Mouse (Mus musculus): Measurements from ENCODE around the gene Tbc1d4. TPM values are rescaled to one million over a fixed set of nuclear protein-coding genes. Genes with fewer than 3 reads are reported as not detected.

The Tbc1d4 gene
- polyA plus RNA-seq, 1 experiment from 2014 or later = 8.5 TPM

DNA sequence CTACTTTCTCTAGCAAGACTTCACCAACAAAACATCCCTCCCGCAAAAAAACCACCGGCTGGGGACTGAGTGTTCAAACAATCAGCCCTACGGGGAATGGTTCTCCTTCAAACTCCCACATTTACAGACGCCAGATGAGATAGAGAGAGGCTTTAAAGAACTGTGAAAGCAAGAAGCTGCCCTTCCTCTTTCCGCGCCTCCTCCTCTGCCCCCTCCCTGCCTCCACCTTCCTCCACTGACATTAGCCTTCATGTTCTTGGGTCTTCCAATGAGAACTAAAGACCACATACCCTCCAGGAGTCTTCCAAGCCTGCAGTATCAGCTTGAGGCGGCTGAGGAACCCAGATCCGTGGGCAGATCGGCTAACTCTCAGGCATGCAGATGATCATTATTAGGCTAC is 7.2 kb upstream of the Tbc1d4 start:
- Histone ChIP-seq H3K27me3 (replicated peaks; ENCODE audit: insufficient read depth, low read length) (no peaks in the 10 kb centered on the region), H3K4me2 (replicated peaks; ENCODE audit: low read depth, low read length) (no peak overlapping the region), H3K27ac (ENCODE audit: low read length) (no peak overlapping the region), H3K4me3 (ENCODE audit: low read depth, low read length) (no peak overlapping the region), H3K36me3 (ENCODE audit: insufficient read depth, low read length) (no peaks in the 10 kb centered on the region), H3K9ac (replicated peaks; ENCODE audit: low read depth) (no peak overlapping the region), H3K9me3 (ENCODE audit: low read length) (no peaks in the 10 kb centered on the region), H3K4me1 (ENCODE audit: insufficient read depth, low read depth, low read length) (no peaks in the 10 kb centered on the region)
- 61% methylated on average over 9 of the region's 9 CpGs for WGBS
- ATAC-seq = no peak
- TF ChIP-seq CTCF (IDR thresholded peaks at IDR 0.05) (no peak), EP300 (IDR thresholded peaks at IDR 0.05) (no peak)
- no peak for DNase-seq (ENCODE audit: low spot score)

DNA sequence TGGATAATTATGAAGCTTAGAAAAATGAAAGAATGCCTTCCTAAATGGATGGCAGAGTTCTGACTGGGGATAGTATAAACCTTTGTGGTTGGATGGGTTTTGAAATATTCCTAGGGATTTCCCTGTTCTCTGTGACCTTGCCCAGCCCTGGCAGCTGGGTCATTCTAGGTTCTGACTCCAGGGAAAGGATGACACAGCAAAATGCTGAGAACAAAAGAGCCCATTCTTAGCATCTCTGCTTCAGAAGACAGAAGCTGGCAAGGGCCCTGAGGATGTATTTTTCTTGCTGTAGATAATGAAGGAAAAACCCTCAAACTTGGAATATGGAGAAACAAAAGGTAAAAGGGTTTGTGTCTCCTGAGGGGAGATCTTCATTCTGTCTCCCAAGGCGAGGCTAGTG is 4.2 kb upstream of the Tbc1d4 start:
- Histone ChIP-seq H3K27ac (ENCODE audit: low read length) (no peak overlapping the region), H3K4me1 (ENCODE audit: insufficient read depth, low read depth, low read length) (no peaks in the 10 kb centered on the region), H3K4me2 (replicated peaks; ENCODE audit: low read depth, low read length) (no peak overlapping the region), H3K9me3 (ENCODE audit: low read length) (no peaks in the 10 kb centered on the region), H3K4me3 (ENCODE audit: low read depth, low read length) (no peak overlapping the region), H3K36me3 (ENCODE audit: insufficient read depth, low read length) (no peaks in the 10 kb centered on the region), H3K9ac (replicated peaks; ENCODE audit: low read depth) (no peak overlapping the region), H3K27me3 (replicated peaks; ENCODE audit: insufficient read depth, low read length) (no peaks in the 10 kb centered on the region)
- DNase-seq (ENCODE audit: low spot score) (no peak), ATAC-seq (no peak)
- TF ChIP-seq EP300 (IDR thresholded peaks at IDR 0.05) (no peak), CTCF (IDR thresholded peaks at IDR 0.05) (no peak)
- WGBS = 70% methylated on average over 1 of the region's 1 CpGs

DNA sequence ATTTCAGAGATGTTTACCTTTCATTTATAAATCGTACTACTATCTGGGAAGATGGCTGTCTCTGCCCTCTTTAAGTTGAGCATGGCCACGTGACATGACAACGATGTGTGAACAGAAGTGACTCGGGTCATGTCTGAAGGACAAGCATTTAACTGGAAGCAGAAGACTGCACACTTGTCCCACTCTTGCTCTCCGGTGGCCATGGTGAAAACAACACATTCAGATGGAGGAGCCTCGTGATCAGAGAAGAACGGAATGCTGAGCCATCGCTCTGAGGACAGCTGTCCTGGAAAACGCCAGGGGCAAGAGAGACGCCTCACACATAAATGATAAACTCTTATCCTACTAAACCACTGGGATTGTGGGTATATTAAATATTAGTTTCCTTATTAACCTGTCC is 1.7 kb upstream of the Tbc1d4 start:
- no peaks in the 10 kb centered on the region for H3K27me3 ChIP-seq (replicated peaks; ENCODE audit: insufficient read depth, low read length)
- no peak for TF ChIP-seq EP300 (IDR thresholded peaks at IDR 0.05)
- no peak for TF ChIP-seq CTCF (IDR thresholded peaks at IDR 0.05)
- H3K27ac ChIP-seq (ENCODE audit: low read length) = no peak overlapping the region

DNA sequence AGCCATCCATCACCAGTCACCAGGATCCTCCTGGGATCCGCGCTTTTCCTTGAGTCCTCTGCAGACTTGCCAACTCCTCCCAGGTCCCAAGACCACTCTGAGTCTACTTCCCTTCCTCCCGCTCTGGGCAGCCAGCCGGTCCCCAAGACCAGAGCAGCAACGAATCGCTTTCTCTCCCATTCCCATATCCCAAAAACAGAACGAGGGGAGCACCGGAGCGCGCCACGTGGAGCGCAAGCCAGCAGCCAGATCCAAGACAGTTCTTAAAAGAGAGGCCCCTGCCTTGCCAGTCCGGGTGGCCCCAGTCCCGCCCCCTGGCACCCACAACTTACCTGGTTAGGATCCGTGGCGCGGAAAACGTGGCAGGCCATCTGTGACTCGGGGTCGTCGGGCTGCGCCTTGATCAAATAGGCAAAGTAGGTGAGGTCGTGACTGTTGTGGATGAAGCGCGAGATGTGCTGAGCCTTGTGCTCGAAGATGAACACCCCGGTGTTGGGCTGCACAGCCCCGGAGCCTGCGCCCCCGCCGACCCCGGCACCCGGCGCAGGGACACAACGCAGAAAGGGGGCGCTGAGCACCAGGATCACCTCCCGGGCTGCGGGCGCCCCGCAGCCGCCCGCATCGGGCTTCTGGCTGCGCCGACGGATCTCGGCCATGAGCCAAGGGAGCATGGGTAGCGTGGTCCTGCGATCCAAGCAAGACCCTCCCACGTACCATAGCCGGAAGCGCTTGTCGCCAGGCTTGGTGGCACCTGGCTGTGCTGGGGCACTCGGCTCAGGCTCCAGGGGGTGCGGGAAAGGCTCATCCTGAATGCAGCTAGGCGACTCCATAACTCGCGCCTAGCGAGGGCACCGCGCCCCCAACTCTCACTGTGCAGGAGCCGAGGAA is 1.1 kb downstream of the Tbc1d4 start:
- under 1% methylated on average over 53 of the region's 62 CpGs for WGBS
- Histone ChIP-seq H3K27me3 (replicated peaks; ENCODE audit: insufficient read depth, low read length) (no peaks in the 10 kb centered on the region), H3K27ac (ENCODE audit: low read length) (no peak overlapping the region), H3K9ac (replicated peaks; ENCODE audit: low read depth) (peak overlapping the region; percentile 52), H3K4me3 (ENCODE audit: low read depth, low read length) (peak overlapping the region; percentile 77), H3K4me1 (ENCODE audit: insufficient read depth, low read depth, low read length) (no peaks in the 10 kb centered on the region), H3K36me3 (ENCODE audit: insufficient read depth, low read length) (no peaks in the 10 kb centered on the region), H3K9me3 (ENCODE audit: low read length) (no peaks in the 10 kb centered on the region), H3K4me2 (replicated peaks; ENCODE audit: low read depth, low read length) (peak overlapping the region; percentile 99)
- ATAC-seq = no peak; the same call in 1 of the 2 replicates
- TF ChIP-seq EP300 (IDR thresholded peaks at IDR 0.05) = no peak
- no peak; the same call in 1 of the 2 replicates for TF ChIP-seq CTCF (IDR thresholded peaks at IDR 0.05)
- DNase-seq (ENCODE audit: low spot score) = peak; percentile 10

More for the DNA sequence above, 1.7 kb upstream of the Tbc1d4 start:
- 61% methylated on average over 10 of the region's 10 CpGs for WGBS
- Histone ChIP-seq H3K36me3 (ENCODE audit: insufficient read depth, low read length) (no peaks in the 10 kb centered on the region), H3K4me2 (replicated peaks; ENCODE audit: low read depth, low read length) (no peak overlapping the region), H3K9ac (replicated peaks; ENCODE audit: low read depth) (no peak overlapping the region), H3K4me1 (ENCODE audit: insufficient read depth, low read depth, low read length) (no peaks in the 10 kb centered on the region), H3K9me3 (ENCODE audit: low read length) (no peaks in the 10 kb centered on the region), H3K4me3 (ENCODE audit: low read depth, low read length) (no peak overlapping the region)
- ATAC-seq (no peak), DNase-seq (ENCODE audit: low spot score) (no peak)

DNA sequence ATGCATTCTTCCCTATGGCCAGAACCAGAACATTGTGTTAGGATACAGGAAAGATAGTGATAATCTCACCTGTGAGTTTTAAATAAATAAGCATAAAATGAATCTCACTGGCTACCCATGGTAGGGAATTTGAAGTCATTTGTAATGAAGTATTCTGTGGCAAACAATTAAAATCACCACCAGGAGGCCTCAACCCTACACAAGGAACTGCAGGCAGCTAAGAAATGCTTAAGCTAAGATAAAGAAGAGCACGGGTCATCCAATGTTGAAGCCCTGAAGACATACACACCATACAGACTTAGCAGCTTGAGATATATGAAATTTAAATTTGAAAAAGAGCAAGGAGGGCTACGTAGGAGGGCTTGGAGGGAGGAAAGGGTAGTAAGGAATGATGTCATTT is 3.1 kb downstream of the Tbc1d4 start:
- 49% methylated on average over 2 of the region's 2 CpGs for WGBS
- no peak for TF ChIP-seq EP300 (IDR thresholded peaks at IDR 0.05)
- TF ChIP-seq CTCF (IDR thresholded peaks at IDR 0.05) = peak; percentile 49
- H3K4me2 ChIP-seq (replicated peaks; ENCODE audit: low read depth, low read length) = no peak overlapping the region
- H3K9ac ChIP-seq (replicated peaks; ENCODE audit: low read depth) = no peak overlapping the region
- no peak for ATAC-seq
- peak; percentile 23 for DNase-seq (ENCODE audit: low spot score)
- H3K27me3 ChIP-seq (replicated peaks; ENCODE audit: insufficient read depth, low read length) = no peaks in the 10 kb centered on the region
- no peak overlapping the region for H3K27ac ChIP-seq (ENCODE audit: low read length)
- H3K36me3 ChIP-seq (ENCODE audit: insufficient read depth, low read length) = no peaks in the 10 kb centered on the region
- no peaks in the 10 kb centered on the region for H3K9me3 ChIP-seq (ENCODE audit: low read length)
- H3K4me3 ChIP-seq (ENCODE audit: low read depth, low read length) = no peak overlapping the region
- H3K4me1 ChIP-seq (ENCODE audit: insufficient read depth, low read depth, low read length) = no peaks in the 10 kb centered on the region

DNA sequence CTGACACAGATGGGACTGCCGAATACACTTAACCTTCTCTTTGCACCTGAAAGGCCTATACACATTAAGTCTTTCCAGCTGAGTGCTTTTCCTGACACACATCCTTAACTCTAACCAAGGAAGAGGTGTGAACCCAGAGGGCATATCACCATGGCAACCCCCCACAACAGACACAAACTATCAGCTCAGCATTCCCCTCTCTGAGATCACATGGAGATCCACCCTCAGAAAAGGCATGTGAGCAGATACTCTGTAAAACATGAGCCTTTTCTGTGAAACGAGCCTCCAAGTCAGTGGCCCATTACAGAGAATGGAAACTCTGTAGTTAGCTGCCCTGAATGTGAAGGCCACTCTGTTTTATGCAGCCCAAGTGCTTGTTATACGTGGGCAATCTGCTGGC is 6.1 kb downstream of the Tbc1d4 start:
- H3K27me3 ChIP-seq (replicated peaks; ENCODE audit: insufficient read depth, low read length) = no peaks in the 10 kb centered on the region
- 59% methylated on average over 3 of the region's 3 CpGs for WGBS
- ATAC-seq (no peak), DNase-seq (ENCODE audit: low spot score) (no peak)
- H3K4me1 ChIP-seq (ENCODE audit: insufficient read depth, low read depth, low read length) = no peaks in the 10 kb centered on the region
- H3K9ac ChIP-seq (replicated peaks; ENCODE audit: low read depth) = no peak overlapping the region
- no peaks in the 10 kb centered on the region for H3K36me3 ChIP-seq (ENCODE audit: insufficient read depth, low read length)
- no peaks in the 10 kb centered on the region for H3K9me3 ChIP-seq (ENCODE audit: low read length)
- H3K27ac ChIP-seq (ENCODE audit: low read length) = no peak overlapping the region
- H3K4me2 ChIP-seq (replicated peaks; ENCODE audit: low read depth, low read length) = no peak overlapping the region
- H3K4me3 ChIP-seq (ENCODE audit: low read depth, low read length) = no peak overlapping the region
- TF ChIP-seq CTCF (IDR thresholded peaks at IDR 0.05) = no peak
- no peak for TF ChIP-seq EP300 (IDR thresholded peaks at IDR 0.05)

Measured in lung, postnatal 0 days (tissue).